Mouse (Mus musculus) ovary, adult 18-20 months (tissue): ENCODE results near the gene Nrp1.

Experiments used
- DNase-seq: peaks from one replicate; pipeline ENCODE4 v3.0.0; 2022; ENCODE audit warnings: low spot score, mixed read lengths

Nrp1 gene

DNA sequence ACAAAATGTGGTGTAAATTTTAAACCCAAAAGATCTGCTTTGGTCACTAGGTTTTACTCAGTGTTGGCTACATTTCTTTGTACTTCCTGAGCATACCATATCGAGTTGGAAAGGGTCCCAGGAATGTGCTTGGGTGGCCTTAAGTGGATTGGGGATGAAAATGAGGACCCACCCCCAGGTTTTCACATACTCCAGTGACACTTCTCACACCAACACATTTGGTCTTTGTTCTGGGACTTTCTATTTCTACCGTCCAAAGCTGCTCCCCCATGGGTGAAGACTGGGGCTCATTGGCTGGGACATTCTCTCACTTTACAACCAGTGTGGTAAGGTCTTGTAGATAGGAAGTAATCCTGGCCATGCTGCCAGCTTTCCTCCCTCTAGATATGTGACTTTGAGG lies 111.7 kb downstream of the Nrp1 start:
- DNase-seq: no peak

DNA sequence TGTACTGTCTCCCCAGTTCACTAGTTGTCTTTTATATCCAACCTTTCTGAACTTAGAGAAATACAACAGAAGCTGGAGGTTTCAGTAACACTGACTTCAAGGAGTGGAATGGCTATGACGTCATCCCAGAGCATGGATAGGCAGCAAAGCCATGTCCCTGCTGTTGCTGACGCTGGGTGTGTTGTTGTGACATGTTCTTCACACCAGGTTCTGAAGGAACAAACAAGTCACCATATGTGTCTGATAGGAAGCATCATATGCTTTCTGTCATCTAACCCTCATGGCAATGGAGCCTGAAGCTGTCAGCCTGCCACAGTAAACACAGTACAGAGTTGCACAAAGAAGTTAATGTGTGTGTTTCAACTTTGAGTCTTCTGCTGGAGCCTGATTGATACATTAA lies 112.8 kb downstream of the Nrp1 start:
- no peak for DNase-seq

DNA sequence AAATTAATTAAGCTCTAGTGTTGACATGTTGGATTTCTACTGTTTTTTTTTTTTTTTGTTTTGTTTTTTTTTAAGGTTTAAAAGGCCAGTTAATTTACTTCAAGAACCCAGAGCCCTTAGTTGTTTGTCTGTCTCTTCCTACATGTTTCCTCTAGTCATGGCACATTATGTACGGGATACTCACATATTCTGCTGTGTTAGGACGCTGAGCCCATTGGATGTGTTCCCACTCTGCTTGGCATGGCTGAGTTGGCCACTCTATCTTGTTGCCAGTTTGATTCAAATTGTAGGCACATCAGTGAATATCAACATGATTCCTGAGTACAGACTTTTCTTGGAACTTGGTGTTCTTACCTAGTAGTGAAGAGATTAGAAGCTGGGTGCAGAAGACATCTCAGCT lies 114.5 kb downstream of the Nrp1 start:
- no peak for DNase-seq

DNA sequence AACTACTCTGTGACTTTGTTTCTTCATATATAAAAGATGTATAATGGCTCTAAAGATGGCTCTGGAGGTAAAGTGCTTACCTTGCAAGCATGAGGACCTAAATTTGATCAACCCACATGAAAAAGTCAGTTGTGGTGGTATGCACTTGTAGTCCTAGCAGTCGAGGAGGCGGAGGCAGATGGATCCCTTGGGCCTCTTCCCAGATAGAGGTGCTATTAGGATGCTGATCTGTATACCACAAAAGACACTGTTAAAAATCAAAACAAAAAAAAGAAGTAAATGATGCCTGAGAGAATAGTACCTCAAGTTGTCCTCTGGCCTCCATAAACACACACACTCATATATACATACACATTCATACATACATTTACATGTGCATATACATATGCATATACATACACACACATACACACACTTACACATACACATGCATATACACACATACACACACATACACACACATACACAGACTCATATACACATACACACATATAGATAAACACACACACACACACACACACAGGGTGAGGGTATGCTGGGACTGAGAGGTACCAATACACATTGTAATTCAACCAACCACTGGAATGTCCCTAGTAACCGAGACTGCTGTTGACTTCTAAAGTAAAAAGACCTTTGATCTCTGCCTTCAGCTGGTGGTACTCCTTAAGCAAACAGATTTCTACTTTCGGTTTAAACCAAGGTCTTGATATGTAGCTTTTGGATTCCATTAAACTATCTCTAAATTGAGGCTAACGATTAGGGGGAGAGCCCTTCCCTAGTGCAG lies 115.2 kb downstream of the Nrp1 start:
- DNase-seq: no peak

DNA sequence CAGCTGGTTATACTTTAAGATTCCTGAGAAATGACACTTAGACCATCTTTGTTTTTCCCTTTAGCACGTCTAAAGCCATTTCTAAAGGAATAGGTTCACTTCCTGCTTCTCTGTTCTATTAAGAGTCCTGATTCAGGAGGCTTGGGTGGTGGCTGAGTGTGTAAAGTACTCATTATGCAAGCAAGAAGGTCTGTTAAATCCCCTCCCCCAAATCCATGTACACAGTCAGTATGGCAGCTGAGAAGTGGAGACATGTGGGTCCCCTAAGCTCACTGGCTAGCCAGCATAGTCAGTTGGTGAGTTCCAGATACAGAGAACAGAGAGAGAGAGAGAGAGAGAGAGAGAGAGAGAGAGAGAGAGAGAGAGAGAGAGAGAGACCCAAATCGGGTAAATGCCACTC lies 116.2 kb downstream of the Nrp1 start:
- no peak for DNase-seq

DNA sequence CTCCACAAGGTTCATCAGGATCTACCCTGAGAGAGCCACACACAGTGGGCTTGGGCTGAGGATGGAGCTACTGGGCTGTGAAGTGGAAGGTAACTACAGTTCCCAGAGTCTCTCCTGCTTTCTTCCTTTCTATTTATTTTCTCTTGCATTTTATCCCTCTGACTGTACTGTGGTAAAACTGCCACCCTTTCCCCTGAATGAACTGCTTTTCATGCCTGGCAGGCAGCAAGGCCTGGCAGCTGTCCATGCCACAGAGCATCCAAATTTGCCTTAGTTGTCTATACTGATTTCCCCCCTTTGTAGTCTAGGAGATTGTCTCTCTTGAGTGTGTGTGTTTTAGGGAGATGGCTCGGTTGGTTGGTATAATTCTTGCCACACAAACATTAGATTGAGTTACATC lies 117.8 kb downstream of the Nrp1 start:
- no peak for DNase-seq

DNA sequence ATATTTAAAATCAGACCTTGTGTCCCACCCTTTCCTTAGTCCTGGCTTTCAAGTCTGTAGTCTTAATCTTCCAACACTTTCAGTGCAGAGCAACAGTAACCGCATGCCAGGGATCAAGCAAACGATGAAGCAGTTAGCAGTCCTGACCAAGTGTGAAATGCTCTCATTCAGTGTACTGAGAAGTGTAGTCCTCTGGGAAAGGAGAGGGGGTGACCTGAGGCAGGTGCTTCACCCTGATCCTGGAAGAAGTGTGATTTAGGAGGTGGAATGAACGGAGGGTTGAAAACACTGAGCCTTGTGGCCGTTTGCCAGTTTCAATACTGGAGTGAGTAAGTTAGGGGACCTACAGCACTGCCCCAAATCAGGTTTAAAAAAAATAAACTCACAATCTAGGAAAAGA lies 119.6 kb downstream of the Nrp1 start:
- no peak for DNase-seq

DNA sequence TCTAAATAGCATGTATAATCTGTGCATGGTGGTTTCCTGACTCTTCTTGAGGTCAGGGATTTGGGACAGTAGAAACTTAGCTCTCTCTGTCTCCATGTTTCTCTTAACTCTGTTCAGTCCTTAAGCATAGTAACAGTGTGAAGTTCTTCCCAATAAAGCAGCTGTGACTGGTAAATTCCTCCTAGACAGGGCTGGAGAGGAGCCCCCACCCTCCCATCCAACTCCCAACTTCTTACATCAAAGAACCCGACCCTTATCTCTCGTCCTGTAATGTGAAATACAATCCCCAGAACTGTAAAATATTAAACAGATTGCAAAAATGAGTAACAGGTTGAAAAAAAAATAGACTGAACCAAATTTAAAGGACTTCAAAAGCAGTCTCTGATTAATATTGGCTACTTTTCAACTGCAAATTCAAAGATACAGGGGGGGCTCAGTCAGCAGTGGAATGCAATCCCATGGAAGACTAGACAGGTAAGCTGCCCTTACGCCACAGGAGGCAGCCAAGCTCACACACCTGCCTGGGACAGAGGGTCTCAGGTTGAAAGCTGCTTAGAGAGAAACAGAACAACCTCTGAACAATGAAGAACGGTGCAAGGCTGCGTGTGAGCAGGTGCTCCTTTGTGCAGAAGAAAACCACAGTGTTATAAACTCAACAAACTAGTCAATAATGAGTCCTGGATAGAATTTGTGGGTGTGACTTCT lies 121.1 kb downstream of the Nrp1 start:
- DNase-seq: no peak

DNA sequence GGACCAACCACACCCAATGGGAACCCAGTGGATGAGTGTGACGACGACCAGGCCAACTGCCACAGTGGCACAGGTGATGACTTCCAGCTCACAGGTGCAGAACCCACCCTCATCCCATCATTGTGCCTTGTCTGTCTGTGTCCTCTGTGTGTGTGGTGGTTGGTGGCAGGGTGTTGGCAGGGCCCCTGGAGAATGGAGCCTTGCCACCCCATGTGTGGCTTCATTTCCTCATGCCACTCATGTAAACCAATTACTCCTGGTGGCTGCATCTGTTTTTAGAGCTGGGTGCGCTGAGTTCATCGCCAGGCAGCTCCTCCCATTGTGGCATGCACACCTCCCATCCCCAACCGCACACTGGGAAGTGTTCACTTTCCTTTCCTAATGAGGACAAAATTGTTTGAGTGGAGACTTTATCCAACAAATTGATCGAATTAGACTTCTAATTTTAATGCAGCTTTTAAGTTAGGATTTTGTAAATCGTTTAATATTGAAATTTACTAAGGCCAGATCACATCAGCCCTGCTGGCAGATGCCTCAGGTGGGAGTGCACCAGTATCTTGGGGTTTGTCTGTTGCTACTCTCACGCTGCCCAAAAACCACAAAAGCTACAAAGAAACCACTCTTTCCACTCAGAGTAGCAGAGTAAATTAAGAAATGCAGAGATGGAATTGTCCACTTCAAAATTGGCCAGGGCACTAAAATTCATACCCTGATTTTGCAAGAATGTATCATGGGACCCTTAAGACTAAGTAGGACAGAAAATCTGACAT lies 122.7 kb downstream of the Nrp1 start:
- no peak for DNase-seq

DNA sequence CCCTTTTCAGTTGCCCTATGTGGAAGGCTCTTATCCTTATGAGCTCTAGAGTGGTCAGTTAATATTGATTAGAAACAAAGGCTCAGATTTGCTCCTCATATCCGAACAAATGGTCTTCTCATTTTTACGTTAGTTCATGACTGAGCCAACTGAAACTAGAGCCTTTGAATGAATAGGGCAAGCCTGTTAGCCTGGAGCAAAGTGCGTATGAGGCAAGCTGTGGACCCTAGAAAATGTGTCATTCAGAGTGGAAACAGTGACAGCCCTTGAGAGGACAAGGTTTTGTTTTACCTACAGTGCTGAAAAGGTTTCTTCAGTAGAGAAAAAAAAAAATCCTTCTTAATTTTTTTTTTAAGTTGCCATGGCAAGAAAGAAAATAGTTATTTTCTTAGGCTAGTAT lies 124.9 kb downstream of the Nrp1 start:
- no peak for DNase-seq

DNA sequence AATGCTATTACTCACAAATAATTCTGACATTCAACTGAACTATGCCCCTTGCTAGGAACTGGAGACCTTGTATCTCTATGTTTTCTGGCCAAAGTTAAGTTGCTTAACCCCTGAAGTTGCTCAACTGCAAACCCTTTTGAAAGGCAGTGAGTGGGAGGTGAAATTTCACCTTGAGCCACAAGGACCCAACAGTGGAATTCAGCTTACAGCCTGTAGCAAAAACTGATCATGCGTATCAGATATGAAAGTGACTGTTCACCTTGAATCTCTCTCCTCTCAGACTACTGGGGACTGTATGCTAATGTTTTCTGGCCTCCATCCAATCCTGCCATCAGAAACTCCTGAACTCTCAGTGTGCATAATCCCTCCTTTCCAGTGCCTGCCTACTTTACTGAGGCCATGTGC lies 126.3 kb downstream of the Nrp1 start:
- DNase-seq: no peak

DNA sequence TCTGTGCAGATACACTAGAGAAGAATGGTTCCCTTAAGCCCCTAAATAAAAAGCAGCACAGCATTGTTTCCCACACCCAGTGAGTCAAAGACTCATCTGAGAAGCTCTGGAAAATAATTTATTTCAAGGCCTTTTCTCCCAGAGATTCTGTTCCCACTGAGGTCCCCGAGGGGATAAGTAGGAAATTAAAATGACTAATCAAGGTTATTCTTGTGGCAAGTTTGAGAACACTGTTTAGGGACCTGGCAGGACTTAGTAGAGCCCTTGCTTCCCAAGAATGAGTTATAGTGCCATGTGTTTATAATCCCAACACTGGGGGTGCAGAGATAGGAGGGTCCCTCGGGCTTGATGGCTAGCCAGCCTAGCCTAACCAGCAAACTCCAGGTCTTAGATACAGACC lies 127.6 kb downstream of the Nrp1 start:
- DNase-seq: no peak

DNA sequence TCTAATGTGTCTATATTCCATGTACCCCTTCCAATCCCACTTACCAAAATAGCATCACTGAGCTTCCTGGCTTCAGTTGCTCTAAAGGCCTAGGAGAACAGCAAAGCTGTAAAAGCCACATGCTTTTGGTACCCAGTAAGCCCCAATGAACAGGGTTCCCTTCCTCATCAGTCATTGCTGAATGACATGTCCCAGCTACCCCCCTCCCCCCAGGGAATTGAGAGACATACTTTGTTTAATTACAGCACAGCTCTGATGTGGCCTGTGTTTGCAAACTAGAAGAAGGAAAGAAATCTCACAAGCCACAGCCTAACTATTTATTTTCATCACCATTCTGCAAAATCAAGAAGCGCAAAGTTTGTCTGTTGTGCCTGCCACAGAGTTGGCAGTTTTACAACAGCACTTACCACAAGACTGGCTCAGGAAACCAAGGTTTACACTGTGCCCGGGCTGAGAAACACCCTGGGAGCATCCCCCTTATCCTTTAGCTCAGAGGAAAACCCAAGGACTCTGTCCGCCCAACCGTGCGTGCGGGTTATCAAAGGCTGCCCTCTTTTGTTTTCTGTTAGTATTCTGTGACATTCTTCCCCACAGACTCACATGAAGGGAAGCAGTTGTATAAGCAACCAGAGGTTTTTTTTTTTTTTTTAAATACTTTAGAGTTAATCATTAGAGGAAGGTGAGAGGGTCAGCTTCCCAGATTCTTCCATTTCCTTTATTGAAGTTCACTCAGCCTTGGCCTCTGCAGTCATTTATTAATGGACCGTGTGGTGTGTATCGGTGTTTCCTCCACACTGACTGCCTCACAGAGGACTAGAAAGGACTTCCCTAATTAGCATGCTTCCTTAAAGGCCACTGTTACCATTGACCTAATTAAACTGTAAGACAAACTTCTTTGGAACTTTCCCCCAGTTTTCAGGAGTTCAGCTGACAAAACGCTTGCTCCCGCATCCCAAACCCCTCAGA lies 129.8 kb downstream of the Nrp1 start:
- peak; percentile 62 for DNase-seq

DNA sequence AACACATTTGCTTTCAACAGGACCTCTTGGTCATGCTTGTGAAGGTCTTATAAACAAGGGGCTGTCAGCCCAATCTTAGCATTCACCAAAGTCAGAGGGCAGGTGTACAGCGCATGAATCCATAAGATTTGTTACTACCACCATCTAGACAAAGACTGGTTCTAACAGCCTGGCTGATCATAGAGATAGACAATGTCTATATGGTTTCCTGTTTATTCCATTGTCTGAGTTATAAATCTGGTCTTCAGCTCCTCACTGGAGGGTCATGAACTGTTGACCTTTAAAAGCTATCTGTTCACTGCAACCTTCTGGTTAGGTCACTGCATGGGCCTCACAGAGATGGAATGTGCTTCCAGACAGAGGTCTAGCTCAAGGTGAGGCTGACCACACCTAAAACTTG lies 130.9 kb downstream of the Nrp1 start:
- no peak for DNase-seq

DNA sequence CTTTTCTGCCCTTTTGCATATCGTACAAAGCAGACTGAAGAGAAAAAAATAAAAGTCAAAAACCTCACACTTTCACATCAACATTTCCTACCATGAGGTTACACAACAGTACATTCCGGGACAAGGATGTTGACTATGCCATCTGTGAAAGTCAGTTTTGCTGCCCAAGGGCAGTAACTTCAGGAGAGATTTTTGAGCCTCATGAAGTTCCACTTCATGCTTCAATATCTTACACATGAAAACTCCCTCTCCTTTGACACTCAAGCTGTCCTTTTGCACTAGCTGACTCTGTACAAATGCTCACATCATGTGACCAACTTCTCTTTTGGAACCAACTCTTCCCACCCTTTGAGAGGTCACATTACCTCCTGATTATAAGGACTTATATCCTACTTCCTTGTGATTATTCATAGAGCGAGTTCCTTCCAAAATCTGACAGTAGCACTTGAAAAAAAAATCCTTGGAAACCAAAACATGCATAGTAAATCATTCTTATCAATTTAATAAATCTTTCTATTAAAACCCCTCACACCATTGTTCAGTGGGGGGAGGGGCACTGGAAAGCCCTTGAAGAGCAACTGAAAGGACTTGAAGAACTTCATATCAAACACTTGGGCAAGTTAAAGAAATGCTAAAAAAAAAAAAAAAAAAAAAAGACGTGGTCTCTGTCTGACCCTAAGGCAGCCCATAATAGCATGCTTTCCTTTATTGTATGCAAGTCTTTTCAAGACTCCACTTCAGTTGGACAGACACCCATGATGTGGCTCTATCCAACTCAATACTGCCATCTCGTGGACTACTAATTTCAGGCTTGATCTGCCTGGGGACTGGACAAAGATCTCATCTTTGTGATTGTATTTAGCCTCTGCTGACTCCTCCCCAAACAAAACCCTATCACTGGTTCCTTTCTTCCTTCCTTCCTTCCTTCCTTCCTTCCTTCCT lies 133.0 kb downstream of the Nrp1 start:
- peak; percentile 24 for DNase-seq

DNA sequence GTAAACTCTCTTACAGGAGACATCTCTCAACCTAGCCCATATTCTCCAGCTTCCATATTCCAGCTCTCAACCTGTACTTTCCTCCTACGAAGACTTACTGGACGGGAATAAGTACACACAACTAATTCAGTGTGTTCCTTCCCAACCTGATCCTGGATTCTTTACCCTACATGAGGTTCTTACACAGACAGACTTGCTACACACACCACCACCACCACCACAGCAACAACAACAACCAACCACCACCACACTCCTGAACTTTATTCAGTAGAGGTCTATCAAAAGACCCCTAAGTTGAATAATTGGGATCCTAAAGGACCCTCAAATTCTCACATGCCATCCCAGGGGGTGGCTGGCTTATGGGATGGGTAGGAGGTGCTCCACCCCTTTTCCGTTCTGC lies 135.4 kb downstream of the Nrp1 start:
- no peak for DNase-seq

DNA sequence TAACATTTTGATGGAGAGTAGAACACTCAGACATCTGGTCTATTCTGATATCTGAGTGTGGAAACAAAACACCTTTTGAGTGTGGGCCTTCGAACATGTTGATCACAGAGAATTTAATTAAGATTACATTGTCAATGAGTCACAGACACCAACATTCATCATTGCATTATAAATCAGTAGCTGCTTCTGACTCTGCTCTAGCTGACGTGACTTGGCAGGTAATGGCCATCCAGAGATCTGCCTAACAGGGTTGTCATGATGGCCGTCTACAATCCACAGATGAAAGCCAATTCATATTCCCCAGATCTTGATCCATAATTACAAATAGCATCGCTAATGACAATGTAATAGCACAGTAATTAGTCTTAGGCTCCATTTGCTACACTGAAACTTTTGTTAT lies 140.4 kb downstream of the Nrp1 start:
- no peak for DNase-seq

DNA sequence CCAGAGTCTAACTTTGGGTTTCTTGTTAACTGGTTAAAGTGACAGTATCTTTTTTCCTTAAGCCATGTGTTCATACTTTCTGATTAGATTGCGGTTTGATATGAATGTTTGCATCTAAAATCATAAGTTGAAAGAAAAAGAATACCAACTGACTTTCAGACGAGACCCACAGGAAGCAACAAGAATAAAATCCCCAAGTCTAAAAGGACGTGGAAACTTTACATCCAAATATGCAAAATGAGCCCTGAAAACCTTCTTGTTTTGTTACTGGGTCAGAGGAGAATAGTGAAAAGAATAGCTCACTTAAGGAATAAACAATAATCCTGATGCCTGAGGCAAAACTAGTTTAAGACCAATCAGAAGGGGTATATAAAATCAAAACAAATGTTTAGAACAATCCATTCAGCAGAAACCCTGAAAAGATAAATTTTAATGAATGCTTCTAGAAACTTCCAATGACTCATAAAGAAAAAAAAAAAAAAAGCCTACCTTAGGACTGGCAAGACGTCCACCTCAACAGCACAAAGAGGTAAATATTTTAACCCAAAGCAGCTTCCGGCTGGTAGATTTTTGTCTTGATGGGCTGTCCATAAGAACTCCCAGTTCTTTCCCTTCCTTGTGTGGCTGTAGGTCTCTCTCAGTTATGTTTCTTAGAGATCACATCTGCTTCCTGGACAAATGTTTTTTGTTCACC lies 145.9 kb downstream of the Nrp1 start:
- no peak for DNase-seq

DNA sequence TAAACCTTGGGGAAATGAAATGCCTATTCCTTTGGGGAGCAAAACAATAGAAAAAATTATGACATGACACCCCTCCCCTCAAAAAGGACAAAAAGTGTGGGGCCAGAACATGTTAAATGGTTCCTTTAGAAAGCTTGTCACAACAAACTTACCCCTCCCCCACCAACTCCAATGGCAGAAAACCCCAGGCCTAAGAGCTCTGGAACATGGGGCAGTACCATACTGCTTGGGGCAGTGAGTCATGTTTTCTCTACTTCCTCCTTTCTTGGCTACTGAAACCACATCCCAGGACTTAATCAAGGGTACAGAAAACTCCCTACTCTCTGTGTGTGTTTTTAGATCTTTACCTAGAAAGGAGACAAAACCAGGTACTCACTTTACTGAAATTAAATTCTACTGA lies 147.5 kb downstream of the Nrp1 start:
- no peak for DNase-seq

DNA sequence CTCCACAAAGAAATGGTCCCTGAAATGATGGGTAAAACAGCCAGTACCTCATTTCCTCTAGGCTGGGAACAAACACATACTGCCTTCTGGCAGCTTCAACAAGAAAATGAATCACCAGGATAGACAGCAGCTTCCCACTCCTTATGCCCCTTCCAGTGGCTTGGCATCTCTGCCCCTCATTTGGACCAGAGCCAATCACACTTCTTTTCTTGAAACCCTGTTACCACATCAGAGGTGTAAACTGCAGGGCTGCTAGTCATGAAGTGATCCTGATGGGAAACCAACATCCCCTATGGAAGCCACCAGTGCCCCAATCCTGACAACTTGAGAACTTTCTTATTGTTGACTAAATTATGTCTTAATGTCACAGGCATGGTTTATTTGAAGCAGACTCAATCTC lies 150.3 kb downstream of the Nrp1 start:
- no peak for DNase-seq
